Mouse (Mus musculus): ENCODE measurements around the gene Chil1.

Gene Chil1

DNA sequence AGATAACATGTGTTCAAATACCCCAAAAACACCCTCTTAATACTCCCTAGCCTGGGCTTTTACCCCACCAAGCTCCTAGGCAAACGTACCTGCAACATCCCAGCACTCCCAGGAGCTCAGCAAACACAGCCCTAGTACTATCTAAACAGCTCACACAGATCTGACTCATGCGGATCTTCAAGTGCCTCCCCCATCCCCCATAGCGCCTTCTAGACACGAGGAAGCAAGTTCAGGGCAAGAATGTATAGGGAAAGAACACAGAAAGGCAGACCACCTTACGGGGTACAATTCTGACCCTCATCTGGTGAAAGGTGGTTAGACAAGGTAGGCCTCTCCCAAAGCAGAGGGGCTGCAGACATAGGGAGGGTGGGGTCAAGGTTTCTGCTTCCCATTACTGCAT is 24.1 kb downstream of the Chil1 start:
- DNase-seq = no peak

DNA sequence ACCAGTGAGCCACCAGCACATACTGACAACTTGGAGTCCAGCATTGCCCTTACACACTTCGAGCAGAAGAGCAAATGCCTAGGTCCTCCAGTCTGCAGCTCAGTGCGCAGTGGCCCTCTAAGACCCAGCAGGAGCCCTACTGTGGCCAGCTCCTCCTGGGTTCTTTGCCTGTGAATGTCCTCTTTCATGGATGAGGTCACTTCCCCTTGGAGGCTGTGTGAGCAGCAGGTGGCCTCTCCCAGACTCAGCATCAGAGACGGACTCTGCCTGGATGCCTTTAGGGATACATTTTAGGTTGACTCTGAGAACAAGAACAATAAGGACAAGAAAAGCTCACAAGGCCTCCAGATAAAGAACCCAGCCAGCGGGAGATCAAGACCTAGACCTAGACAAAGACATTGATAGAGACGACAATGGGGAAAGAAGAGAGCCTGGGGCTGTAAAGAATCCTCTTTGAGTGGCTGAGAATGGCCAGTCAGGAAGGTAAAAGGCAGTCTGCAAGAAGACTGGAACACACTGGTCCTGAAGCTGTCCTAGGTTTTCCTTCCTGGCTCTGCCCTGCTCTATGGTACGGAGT is 28.3 kb downstream of the Chil1 start:
- DNase-seq = no peak

DNA sequence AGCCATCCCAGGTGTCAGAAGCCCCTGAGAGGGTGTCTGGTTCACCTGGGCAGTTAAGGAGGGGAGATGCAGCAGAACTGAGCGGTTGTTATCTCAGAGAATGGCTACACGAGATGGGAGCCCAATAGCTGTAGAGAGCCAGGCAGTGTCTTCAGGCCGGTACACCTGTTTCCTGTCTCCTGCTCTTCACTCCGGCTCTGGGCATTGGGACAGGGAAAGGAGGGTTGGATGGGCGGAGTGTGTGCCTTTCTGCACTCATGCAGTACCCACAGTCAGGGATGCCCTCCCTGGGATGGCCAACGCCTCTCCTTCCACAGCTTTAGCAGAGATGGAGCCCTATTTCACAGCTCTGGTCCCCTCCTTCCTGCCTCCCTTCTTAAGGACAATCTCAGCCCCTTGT is 29.1 kb downstream of the Chil1 start:
- DNase-seq = no peak

DNA sequence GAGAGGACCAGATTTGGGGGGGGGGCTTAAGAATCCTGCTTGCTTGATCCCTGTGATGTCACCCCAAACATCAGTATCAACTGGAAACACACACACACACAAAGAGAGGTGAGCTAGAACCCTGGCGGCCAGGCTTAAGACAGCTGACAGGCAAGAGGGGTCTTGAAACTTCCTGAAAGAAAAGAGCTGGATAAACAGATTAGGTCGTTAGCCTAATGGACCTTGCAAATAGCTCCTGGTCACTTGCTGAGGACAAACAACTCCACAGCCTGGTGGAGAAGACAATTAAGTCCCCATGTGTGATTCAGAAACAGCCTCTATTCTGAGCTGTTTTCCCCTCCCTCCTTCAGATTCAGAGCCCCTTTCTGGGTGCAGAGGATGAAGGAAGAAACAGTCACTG is 29.7 kb downstream of the Chil1 start:
- no peak for DNase-seq

DNA sequence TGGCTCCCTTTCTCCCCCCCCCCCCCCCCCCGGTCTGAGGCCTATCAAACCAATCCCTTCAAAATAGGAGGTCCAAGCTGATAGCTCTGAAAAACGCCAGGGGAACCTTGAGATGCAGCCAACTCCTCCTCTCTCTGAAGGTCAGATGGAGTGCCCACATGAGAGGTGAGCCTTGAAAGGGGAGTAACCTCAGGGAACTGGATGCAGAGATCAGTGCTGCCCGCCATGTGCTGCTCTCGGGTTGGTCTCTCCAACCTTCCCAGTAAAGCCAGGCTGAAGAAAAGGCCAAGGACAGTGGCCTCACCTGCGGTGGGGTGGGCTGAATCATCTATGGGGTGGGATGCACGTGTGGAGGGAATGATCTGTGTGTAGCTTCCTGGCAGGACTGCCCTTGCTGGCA is 30.4 kb downstream of the Chil1 start:
- DNase-seq = no peak

DNA sequence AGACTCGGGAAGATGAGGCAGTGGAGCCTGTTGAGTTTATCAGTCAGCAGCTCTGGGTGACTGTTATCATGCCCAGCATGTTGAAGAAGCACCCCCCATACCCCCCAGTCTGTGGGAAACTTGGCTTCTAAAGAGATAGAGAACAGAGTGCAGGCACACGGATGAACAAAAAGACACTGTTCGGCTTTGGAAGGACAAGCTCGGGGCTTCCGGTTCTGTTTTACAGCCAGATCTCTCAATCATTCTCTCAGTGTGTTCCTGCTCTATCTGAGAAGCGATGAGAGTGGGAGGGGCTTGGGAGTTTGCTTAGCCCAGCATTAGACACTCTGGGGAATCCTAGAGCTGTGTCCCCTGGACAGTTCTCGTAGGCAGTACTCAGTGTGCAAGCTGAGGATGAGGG is 31.4 kb downstream of the Chil1 start:
- DNase-seq = no peak

DNA sequence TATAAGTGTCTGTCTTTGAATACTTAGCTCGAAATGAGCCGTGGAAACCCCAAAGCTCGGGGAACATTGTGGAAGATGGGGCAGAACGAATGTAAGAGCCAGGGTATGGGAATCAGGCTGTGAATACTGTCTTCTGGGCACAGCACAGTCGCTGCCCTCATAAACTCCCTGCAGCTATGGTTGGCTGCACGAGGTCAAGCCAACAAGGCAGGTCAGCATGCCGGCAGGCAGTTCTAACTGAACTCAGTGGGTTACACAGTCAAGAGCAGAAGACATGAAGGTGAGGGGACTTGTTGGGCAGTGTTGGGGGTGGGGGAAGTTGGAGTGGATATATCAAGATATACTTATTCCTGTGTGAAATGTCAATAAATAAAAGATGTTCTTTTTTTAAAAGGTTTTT is 33.1 kb downstream of the Chil1 start:
- DNase-seq = no peak

DNA sequence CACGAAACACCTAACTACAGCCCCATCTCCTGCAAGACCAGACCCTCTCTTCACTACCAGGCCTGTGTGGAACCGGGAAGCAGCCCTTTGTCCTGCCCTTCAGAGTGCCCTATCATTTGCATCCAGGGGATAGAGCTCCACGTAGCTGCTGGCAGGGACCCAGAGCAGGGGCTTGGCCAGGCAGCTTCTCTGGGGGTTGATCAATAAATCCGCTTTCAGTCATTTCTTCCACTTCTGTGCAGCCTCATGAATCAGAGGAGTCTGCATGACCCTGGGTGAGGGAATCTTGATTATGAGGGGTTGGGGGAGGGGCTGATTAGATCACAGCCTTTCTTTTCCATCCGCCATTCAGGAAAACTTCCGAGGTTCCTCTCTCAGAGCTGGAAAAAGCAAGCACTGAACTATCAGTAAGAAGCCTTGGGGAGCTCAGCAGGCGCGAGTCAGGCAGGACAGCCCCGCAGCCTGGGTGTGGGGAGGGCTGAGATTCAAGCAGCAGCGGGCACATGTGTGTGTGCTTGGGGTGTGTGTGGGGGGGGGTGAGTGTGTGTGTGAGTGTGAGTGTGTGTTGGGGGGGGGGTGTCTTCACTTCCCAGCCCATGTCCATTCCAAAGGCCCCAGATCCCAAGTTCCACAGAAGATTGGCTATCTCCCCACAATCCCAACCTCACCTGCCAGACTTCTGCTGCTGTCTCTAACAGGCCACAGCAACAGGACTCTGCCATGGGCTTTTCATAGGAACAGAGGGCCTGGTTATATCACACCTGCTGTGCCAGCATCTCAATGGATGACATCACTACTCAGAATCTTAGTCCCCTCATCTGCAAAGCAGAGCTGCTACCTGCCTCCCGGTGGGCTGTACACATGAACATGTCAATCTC is 34.0 kb downstream of the Chil1 start:
- DNase-seq = no peak

DNA sequence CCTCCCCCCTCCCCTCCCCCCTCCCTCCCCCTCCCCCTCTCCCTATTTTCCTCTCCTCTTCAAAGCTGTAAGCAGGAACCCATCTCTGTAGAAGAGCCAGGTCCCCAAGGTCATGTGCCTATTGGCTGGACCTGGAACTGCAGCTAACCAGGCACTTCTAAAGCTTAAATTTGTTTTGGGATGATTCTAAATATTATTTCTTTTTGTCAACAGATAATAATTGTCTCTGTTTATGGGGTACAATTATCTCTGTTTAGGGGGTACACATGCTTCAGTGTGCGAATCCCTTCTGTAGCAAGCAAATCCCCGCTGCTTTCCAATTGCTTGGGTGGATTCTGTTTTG is 34.6 kb downstream of the Chil1 start:
- DNase-seq = no peak

DNA sequence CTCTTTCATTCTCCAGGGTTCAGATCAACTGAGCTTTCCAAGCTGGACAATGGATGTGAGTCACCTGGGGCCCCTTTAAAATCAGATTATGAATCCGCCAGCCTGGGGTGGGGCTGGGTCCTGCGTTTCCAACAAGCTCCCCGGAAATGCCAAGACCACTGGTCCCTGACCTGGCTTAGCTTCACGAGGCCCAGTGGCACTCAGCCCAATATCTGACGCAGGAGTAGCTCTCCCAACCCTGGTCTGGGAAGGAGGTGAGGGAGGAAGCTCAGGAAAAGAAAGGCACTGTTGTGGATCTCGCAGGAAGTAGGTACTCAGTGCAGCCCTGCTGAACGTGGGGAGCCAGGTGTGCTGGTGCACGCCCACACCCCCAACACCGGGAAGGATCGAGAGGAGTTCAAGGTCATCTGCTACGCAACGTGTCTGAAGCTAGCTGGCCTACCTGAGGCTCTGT is 35.1 kb downstream of the Chil1 start:
- no peak for DNase-seq

DNA sequence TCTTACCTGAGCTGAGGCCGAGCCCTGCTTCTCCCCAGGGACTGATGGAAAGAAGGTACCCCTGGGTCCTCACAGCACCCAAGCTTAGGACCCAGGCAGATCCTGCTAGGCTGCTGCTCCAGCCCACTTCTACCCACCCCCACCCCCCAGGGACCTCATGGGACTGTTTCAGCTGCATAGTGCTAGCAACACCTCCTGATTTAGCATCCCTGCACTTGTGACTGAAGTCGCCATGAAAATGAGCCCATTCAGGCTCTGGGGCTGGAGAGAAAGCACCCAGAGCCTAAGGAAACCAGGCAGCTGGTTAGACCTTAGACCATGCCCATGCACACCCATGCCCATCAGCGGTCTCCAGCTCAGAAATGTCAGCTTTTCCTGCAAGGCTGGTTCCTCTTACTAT is 36.0 kb downstream of the Chil1 start:
- DNase-seq = no peak

DNA sequence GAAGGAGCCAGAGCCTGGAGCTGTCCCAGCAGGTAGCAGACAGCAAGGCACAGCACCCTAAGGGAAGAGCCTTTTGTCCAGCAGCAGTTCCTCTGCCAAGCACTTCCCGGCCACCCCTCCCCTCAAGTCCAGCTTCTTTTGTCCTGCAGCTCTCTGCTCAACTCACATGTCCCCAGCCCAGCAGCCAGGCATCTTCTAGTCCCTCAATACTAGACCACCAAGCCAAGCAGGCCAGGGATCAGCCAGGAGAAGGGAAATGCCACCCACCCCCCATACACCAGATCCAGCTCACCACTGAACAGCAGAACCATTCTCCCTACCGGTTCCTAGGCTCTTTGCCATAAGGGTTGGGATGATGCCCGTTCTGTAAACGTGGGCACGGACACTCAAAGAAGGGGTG is 37.6 kb downstream of the Chil1 start:
- no peak for DNase-seq

DNA sequence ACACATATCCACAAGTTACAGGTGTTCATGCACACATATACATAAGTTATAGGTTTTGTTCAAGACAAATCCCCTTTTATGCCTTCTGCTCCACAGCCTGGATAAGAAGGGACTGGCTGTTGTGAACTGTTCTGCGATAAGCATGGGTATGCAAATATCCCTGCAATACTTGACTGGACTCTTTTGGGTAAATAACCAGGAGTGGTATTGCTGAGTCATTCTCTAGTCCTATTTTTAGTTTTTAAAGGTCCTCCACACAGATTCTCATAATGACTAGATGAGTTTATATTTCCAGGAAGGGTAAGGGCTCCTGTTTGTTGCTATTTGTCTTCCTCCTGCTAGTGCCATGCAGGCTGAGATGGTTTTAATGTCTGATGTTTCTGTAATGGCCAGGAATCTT is 39.2 kb downstream of the Chil1 start:
- DNase-seq = no peak

DNA sequence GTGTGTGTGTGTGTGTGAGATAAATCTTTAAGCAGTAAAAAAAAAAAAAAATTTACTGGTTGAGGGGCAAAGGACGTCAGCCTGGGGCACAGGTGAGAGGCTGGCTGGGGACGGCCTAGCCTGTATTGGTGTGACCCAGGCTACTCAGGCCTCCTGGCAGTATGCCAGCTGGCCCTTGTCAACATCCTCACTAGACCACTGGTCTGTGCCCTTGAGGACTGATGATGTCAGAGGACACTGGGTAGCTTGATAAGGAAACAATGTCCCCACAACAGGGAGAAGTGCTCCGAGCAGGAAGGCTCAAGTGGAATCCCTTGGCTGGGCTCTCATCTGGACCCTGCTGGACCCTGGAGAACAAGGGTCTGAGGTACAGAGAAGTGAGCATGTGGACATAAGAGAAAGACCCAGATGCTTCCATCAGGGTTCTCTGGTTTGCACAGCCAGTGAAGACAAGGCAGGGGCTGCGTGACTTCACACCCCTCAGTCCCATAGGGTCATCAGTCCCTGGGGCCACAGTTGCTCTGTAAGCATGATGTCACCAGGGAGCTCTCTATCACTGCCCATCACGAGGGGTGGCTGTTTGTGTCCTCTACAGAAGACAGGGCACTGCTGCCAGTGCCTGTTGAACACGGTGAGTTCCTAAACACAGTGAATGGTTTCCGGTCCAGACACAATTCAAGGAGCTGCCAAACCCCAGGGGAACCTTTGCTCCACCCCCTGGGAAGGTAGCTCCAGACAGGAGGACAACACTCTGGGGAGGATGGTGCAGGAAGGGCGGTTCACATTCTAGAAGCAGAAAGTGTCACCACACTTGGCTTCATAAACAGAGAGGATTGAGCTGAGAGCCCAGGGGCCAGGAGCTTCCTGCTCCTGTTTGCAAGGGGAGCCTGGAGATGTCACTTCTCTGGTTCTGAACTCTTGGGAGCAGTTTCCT is 40.4 kb downstream of the Chil1 start:
- no peak for DNase-seq

DNA sequence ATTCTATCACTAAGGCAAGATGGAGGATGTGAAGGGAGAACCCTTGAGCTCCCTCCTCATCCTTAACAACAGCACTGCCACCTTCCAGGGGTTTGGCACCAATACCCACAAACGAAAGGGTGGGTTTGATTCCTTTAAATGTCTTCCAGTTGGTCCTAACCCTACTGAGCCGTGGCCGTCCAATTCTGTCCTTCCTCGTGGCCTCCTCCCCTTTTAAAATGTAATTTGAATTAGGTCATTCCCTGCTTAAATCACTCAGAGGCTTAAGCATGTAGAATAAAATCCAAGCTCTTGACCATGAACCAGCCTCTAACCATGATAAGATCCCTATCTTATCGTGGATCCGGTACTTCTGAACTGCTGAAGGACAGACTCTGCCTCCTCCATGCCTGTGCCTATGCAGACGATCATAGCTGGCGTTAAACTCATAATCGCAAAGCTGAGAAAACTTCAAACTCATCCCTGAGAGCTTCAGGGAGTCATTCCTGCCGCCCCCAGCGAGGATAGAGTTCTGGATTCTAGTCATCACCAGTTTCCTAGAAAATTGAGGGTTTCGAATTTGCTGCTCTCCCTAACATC is 42.8 kb downstream of the Chil1 start:
- DNase-seq = no peak

DNA sequence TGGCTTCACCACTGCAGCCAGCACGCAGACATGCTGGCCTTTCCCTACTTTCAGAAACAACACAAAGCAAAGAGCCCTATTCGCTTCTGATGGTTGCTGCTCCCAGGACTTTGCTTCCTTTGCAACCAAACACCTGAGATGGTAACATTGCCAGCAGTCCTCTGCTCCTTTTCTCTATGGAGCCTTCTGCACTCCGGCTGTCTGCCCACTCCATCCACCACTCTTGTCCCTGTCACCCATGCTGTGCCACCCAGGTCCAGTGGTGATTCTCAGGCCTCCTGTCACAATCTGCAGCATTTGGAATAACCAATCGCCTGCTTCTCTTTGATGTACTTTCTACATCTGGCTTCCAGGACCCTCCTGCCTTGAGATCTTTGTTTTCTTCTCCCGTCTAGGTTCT is 43.4 kb downstream of the Chil1 start:
- no peak for DNase-seq

DNA sequence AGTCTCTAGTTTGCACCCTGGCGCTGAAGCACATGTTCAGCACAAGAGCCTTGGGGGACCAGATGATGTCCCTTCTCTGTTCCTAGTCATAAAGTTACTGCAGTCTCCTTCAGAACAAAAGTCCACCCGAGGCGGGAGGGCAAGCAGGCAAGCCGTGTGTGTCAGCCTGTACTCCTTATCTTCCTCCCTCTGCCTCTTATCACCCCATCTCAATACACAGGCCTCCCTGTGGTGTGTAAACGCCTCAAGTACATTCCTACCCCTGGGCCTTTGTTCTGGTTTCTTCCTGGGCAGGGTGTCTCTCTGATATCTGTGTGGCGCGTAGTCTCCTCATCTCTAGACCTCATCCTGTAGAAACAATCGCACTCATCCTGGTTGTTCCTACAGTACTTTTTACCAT is 44.8 kb downstream of the Chil1 start:
- DNase-seq = no peak

DNA sequence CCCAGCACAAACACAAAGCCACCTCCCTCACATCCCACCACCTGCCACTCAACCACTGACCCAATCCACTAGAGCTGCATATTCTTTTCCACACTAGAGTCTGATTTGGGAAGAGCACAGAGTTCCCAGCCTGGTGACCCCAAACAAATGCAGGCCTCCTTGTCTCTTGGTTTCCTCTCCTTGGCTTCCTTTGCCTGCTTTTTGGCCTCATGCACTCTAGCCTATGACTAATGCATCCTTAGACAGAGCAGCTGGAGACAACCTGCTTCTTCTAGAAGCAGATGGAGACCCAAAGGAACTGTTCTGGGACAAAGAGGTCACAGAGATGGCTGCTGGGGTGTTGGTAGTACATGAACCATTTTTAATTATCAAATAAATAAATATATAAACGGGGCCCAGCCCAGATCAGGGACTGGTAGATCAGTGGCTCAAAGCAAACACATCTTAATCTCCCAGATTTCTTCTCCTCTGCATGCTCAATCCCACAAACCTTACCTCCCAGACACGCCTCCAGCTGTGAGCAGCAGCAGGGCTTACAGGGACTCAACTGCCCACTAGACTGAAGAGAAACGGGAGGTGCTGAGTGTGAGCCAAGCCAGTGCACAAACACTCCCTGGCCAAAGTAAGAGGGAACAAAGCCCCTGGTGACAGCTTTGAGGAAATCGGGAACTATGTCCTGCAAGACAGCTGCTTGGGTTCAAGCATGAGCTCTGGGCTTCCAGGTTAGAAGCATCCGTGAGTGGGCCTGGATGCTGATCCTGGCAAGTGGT is 48.0 kb downstream of the Chil1 start:
- no peak for DNase-seq

DNA sequence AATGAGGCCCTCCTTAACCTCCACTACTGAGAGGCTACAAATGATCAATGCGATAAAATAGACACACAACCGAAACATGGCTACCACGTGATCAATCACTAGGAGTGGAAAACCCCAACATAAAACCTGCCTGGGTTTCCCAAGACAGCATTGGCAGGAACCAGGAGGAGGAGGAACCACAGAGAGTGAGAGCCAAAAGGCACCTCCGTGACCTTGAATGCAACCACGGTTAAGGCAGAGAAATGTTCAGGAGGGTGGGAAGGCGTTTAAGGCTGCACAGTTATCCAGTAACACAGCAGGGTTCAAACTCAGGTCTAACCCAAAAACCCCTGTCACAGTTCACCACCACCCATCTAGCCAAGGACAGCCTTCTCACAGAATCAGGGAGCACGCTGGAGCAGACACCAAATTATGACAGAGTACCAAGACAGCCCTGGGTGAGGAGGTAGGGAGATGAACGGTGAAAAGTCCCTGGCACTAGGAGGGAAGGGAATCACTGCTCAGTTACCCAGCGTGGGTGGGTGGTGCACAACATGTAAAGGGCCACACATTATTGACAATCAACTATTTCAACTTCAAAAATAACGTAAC is 48.8 kb downstream of the Chil1 start:
- DNase-seq = no peak

DNA sequence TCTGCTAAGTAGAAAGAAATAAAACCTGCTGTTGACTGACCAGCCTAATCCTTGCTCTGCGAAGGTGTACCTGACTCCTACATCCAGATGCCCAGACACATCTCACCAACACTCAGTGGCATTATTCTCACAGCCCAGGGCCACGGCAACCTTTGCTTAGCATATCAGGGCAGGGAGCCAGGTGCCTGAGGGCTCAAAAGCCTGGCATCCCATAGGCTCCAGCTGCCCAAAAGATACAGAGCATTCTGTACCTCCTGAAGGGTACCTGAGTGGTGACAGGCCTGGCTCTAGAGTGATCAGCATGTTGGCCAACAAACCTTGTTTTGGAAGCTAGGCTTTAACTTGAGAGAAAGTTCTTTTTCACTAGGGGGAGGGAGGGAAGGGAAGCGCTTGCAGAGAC is 49.3 kb downstream of the Chil1 start:
- no peak for DNase-seq

DNA sequence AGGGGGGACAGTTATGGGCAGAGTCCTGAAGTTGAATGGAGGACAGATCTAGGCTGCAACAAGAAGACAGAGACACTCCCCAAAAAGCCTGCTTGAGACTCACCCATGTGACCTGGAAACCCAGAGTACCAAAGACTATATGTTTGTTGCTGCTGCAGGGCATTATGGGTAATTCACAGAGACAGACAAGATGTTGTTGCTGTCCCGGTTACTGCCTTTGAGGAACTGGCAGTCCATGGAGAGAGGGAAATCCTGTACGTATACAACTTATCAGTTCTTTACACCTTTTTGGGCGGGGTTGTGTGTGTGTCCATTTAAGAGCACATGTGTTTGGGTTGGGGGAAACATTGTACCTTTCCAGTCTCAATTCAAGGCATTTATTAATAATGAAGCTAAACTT is 49.7 kb downstream of the Chil1 start:
- DNase-seq = no peak

DNA sequence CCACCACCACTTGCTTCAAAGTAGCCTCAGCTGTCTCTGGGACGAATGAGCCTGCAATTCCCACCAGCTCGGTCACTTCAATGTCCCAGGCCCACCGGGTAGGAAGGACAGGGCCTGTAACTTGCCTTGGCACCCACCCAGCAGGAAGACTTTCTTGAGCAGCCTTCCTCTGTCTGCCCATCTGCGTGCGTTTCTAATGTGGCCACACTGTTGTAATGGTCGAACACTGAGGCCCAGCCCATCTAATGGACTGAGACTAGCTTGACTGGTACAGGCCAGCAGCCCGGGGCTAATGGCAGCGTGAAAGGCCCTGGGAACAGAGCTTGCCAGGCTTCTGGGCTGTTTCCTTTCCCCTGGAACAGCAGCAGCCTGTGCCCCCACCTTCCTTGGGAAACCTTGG is 50.4 kb downstream of the Chil1 start:
- no peak for DNase-seq

Data from layer of hippocampus, adult 9-11 months (tissue).